Mouse (Mus musculus) embryonic facial prominence, embryonic 13.5 days (tissue): Measurements from ENCODE around the gene Ralbp1. TPM values are rescaled to one million over a fixed set of nuclear protein-coding genes. Genes with fewer than 3 reads are reported as not detected.

Experiments used
- ATAC-seq: fragments of 200-750 bp; cut with Nextera tagmentation; 2 replicates; pipeline ENCODE4 v1.8.0; 2017; ENCODE audit warnings: low read depth; ENCODE audit not compliant: insufficient number of reproducible peaks, insufficient read depth, low FRiP score, low TSS enrichment
- H3K27ac ChIP-seq: fragments of 300-500 bp; sonication (generic); 2 replicates; pipeline ENCODE4 v1.5.1; 2015; ENCODE audit warnings: moderate library complexity, mild to moderate bottlenecking, inconsistent platforms
- H3K27me3 ChIP-seq: fragments of 300-500 bp; sonication (generic); 2 replicates; pipeline ENCODE4 v1.6.1; 2015; ENCODE audit warnings: mild to moderate bottlenecking, inconsistent platforms
- H3K36me3 ChIP-seq: fragments of 300-500 bp; sonication (generic); 2 replicates; pipeline ENCODE4 v1.6.1; 2015; ENCODE audit warnings: mild to moderate bottlenecking, inconsistent platforms
- H3K4me1 ChIP-seq: fragments of 300-500 bp; sonication (generic); 2 replicates; pipeline ENCODE4 v1.6.1; 2015; ENCODE audit warnings: inconsistent platforms
- H3K4me2 ChIP-seq: fragments of 300-500 bp; sonication (generic); 2 replicates; pipeline ENCODE4 v1.6.1; 2015; ENCODE audit warnings: moderate library complexity, mild to moderate bottlenecking, inconsistent platforms
- H3K4me3 ChIP-seq: fragments of 300-500 bp; sonication (generic); 2 replicates; pipeline ENCODE4 v1.5.1; 2015; ENCODE audit warnings: mild to moderate bottlenecking, inconsistent platforms
- H3K9ac ChIP-seq: fragments of 300-500 bp; sonication (generic); 2 replicates; pipeline ENCODE4 v1.6.1; 2015; ENCODE audit warnings: mild to moderate bottlenecking, inconsistent platforms
- H3K9me3 ChIP-seq: fragments of 300-500 bp; sonication (generic); 2 replicates; pipeline ENCODE4 v1.6.1; 2016; ENCODE audit warnings: inconsistent platforms
- WGBS: fragments of 180-500 bp; shearing (Covaris S2); methylation state at CpG from one replicate; pipeline ENCODE4 v1.1.7; 2015; ENCODE audit warnings: mixed read lengths; 5-methylcytosine and 5-hydroxymethylcytosine counted together
- polyA plus RNA-seq: library from polyadenylated mRNA; unstranded; fragments of >200 nt; fragmentation: Nextera tagmentation; extraction: Ambion mirVana; gene quantifications from 2 replicates; pipeline ENCODE4 v1.2.1, GENCODE M21; 2015

The Ralbp1 gene
- polyA plus RNA-seq, 1 experiment from 2014 or later = 105 TPM

DNA sequence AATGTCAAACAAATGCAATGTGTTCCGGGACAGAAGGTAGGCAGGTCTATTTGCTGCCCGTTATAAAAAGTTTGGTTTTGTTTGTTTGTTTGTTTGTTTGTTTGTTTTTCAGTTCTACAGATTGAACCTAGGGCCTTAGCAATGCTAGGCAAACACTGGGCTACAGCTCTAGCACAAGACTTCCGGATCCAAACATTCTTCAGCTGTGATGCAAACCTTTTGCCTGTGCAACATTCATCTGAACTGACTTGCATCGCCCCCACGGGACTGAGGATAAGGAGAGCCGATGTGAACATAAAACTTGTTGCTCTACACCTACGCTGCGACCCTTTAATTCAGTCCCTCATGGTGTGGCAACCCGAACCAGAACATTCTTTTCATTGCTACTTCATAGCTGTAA is 973 bp upstream of the Ralbp1 start:
- H3K9ac ChIP-seq = 0 out of 2 replicates have a peak overlapping the region, but pooled peaks have one; percentile 21
- no peaks in the 10 kb centered on the region for H3K36me3 ChIP-seq
- no peak for ATAC-seq
- WGBS = 74% methylated on average over 9 of the region's 9 CpGs
- peak overlapping the region; percentile 94 for H3K4me2 ChIP-seq
- H3K27ac ChIP-seq = peak overlapping the region; percentile 99
- H3K4me1 ChIP-seq = peaks cover 32% of the 10 kb centered on the region
- no peaks in the 10 kb centered on the region for H3K27me3 ChIP-seq
- peak overlapping the region; percentile 92; the same call in 1 of the 2 replicates for H3K4me3 ChIP-seq
- no peaks in the 10 kb centered on the region for H3K9me3 ChIP-seq

DNA sequence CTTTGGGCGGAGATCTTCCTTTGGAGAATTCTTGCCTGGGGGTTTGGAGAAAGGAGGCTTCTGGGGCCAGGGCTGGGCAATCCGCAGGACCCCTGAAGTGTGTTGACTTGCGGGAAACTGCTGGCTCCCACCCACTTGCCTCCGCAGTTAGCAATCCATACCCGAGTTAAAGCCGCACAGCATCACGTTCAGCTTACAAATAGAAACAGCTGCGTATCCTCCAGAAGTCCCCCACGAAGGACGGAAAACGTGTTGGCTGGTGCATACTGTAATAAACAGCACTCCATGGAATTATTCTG is 251 bp downstream of the Ralbp1 start:
- Histone ChIP-seq H3K9ac (peak overlapping the region; percentile 92), H3K4me1 (peaks cover 29% of the 10 kb centered on the region), H3K9me3 (no peaks in the 10 kb centered on the region), H3K4me3 (peak overlapping the region; percentile 92), H3K27me3 (no peaks in the 10 kb centered on the region), H3K36me3 (no peaks in the 10 kb centered on the region), H3K27ac (peak overlapping the region; percentile 99), H3K4me2 (peak overlapping the region; percentile 94)
- under 1% methylated on average over 11 of the region's 11 CpGs for WGBS
- no peak; the same call in 1 of the 2 replicates for ATAC-seq

GRCm38 (mm10) chr17:65884691-65885397 is 754 bp downstream of the Ralbp1 start:
- Histone ChIP-seq H3K4me2 (peak overlapping the region; percentile 94), H3K27me3 (no peaks in the 10 kb centered on the region), H3K27ac (peak overlapping the region; percentile 99), H3K36me3 (no peaks in the 10 kb centered on the region), H3K9ac (peak overlapping the region; percentile 92), H3K9me3 (no peaks in the 10 kb centered on the region), H3K4me1 (peaks cover 29% of the 10 kb centered on the region), H3K4me3 (peak overlapping the region; percentile 92)
- peak; percentile 100 for ATAC-seq
- WGBS = under 1% methylated on average over 67 of the region's 67 CpGs

GRCm38 (mm10) chr17:65884061-65884669 is 1.4 kb downstream of the Ralbp1 start:
- H3K36me3 ChIP-seq = no peaks in the 10 kb centered on the region
- H3K27ac ChIP-seq = peak overlapping the region; percentile 99
- under 1% methylated on average over 48 of the region's 56 CpGs for WGBS
- ATAC-seq = 0 out of 2 replicates have a peak, but pooled peaks have one; percentile 3
- no peaks in the 10 kb centered on the region for H3K27me3 ChIP-seq
- peak overlapping the region; percentile 92 for H3K4me3 ChIP-seq
- H3K9ac ChIP-seq = peak overlapping the region; percentile 92
- H3K4me2 ChIP-seq = peak overlapping the region; percentile 94
- peaks cover 29% of the 10 kb centered on the region for H3K4me1 ChIP-seq
- no peaks in the 10 kb centered on the region for H3K9me3 ChIP-seq

DNA sequence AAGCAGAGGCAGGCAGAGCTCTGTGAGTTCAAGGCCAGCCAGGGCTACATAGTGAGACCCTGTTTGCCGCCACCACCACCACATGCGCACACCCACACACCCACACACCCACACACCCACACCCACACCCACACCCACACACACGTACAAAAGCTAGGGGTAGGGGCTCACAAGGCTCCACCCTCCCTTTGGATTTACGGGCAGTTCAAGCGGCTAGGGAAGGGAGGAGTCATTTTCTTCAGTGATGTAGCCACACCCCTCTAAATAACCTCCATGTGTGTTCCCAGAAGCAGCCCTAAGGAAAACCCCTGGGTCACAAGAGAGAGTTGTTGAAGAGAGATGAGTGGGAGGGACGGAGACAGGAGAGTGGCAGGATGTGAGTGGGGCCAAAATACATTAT is 8.6 kb downstream of the Ralbp1 start:
- Histone ChIP-seq H3K36me3 (0 out of 2 replicates have a peak, but pooled peaks cover 5% of the 10 kb centered on the region), H3K9me3 (no peaks in the 10 kb centered on the region), H3K4me2 (no peak overlapping the region), H3K4me3 (no peak overlapping the region), H3K4me1 (peaks cover 24% of the 10 kb centered on the region), H3K27ac (no peak overlapping the region), H3K9ac (no peak overlapping the region), H3K27me3 (no peaks in the 10 kb centered on the region)
- WGBS = 52% methylated on average over 6 of the region's 6 CpGs
- peak; percentile 33; the same call in 1 of the 2 replicates for ATAC-seq

- Histone ChIP-seq H3K4me2 (no peak overlapping the region), H3K9ac (0 out of 2 replicates have a peak overlapping the region, but pooled peaks have one; percentile 27), H3K27ac (no peak overlapping the region), H3K27me3 (no peaks in the 10 kb centered on the region), H3K4me1 (peaks cover 32% of the 10 kb centered on the region), H3K9me3 (no peaks in the 10 kb centered on the region), H3K4me3 (no peak overlapping the region), H3K36me3 (0 out of 2 replicates have a peak, but pooled peaks cover 3% of the 10 kb centered on the region)
- WGBS = 93% methylated on average over 11 of the region's 11 CpGs
- no peak for ATAC-seq
These were observed 11.8 kb downstream of the Ralbp1 start for GRCm38 (mm10) chr17:65873834-65874233.

GRCm38 (mm10) chr17:65873156-65873555 is 12.4 kb downstream of the Ralbp1 start:
- Histone ChIP-seq H3K4me3 (no peak overlapping the region), H3K4me2 (no peak overlapping the region), H3K27ac (no peak overlapping the region), H3K27me3 (no peaks in the 10 kb centered on the region), H3K9me3 (no peaks in the 10 kb centered on the region), H3K4me1 (peaks cover 32% of the 10 kb centered on the region), H3K36me3 (no peaks in the 10 kb centered on the region), H3K9ac (no peak overlapping the region)
- no peak for ATAC-seq
- 82% methylated on average over 4 of the region's 4 CpGs for WGBS

GRCm38 (mm10) chr17:65872652-65873051 is 12.9 kb downstream of the Ralbp1 start:
- Histone ChIP-seq H3K27ac (peak overlapping the region; percentile 78; the same call in 1 of the 2 replicates), H3K4me1 (peaks cover 32% of the 10 kb centered on the region)

GRCm38 (mm10) chr17:65872051-65872450 is 13.5 kb downstream of the Ralbp1 start:
- H3K27me3 ChIP-seq = no peaks in the 10 kb centered on the region
- no peaks in the 10 kb centered on the region for H3K9me3 ChIP-seq
- peak overlapping the region; percentile 78 for H3K27ac ChIP-seq
- H3K36me3 ChIP-seq = peaks cover 9% of the 10 kb centered on the region; the same call in 1 of the 2 replicates
- WGBS = 38% methylated on average over 6 of the region's 6 CpGs
- peak overlapping the region; percentile 5; the same call in 1 of the 2 replicates for H3K4me2 ChIP-seq
- peaks cover 28% of the 10 kb centered on the region for H3K4me1 ChIP-seq
- no peak for ATAC-seq
- peak overlapping the region; percentile 41 for H3K9ac ChIP-seq
- H3K4me3 ChIP-seq = no peak overlapping the region

More at GRCm38 (mm10) chr17:65872652-65873051, 12.9 kb downstream of the Ralbp1 start:
- Histone ChIP-seq H3K36me3 (peaks cover 3% of the 10 kb centered on the region; the same call in 1 of the 2 replicates), H3K9ac (peak overlapping the region; percentile 41), H3K4me3 (no peak overlapping the region), H3K27me3 (no peaks in the 10 kb centered on the region), H3K9me3 (no peaks in the 10 kb centered on the region), H3K4me2 (no peak overlapping the region)
- 41% methylated on average over 6 of the region's 6 CpGs for WGBS
- no peak for ATAC-seq

- H3K4me3 ChIP-seq = no peak overlapping the region
- peaks cover 13% of the 10 kb centered on the region for H3K36me3 ChIP-seq
- H3K4me1 ChIP-seq = peaks cover 27% of the 10 kb centered on the region
- H3K4me2 ChIP-seq = peak overlapping the region; percentile 5; the same call in 1 of the 2 replicates
- no peak for ATAC-seq
- WGBS = 13% methylated on average over 5 of the region's 5 CpGs
- H3K27me3 ChIP-seq = no peaks in the 10 kb centered on the region
- H3K9me3 ChIP-seq = no peaks in the 10 kb centered on the region
- peak overlapping the region; percentile 78 for H3K27ac ChIP-seq
- H3K9ac ChIP-seq = peak overlapping the region; percentile 41
These were observed 14.0 kb downstream of the Ralbp1 start for GRCm38 (mm10) chr17:65871641-65872041.

DNA sequence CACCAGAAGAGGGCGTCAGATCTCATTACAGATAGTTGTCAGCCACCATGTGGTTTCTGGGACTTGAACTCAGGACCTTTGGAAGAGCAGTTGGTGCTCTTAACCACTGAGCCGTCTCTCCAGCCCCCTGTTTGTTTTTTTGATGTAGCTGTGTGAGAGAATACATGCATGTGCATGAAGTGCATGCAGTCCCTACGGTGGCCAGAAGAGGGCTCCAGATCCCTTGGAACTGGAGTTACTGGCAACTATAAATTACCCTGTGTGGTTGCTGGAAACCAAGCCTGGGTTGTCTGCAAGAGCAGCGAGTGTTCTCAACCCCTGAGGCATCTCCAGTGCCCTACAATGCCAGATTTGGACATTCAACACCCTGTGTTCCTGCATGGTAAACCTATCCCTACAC is 15.5 kb downstream of the Ralbp1 start:
- H3K36me3 ChIP-seq = peaks cover 19% of the 10 kb centered on the region
- H3K9me3 ChIP-seq = no peaks in the 10 kb centered on the region
- H3K27me3 ChIP-seq = no peaks in the 10 kb centered on the region
- no peak overlapping the region for H3K4me3 ChIP-seq
- ATAC-seq = no peak
- WGBS = 45% methylated on average over 4 of the region's 4 CpGs
- no peak overlapping the region for H3K9ac ChIP-seq
- no peak overlapping the region for H3K4me2 ChIP-seq
- no peak overlapping the region for H3K27ac ChIP-seq
- peaks cover 27% of the 10 kb centered on the region for H3K4me1 ChIP-seq

DNA sequence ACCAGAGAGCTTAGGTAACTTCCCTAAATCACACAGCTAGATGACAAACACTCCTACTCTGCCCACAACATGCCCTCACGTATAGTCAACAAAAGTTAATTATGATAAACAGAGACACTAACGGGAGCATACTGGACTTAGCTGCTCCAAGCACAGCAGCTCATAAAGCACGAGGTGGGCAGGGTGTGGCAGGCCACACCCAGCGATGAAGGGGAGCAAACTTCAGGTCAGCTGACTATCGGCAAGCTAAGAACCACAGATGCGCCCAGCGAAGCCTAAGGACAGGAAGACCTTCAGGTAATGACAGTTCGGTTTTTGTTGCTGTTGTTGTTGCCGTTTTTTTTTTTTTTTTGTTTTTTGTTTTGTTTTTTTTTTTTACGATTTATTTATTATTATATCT is 15.9 kb downstream of the Ralbp1 start:
- peaks cover 27% of the 10 kb centered on the region for H3K4me1 ChIP-seq
- no peaks in the 10 kb centered on the region for H3K27me3 ChIP-seq
- no peak overlapping the region for H3K27ac ChIP-seq
- no peak overlapping the region for H3K9ac ChIP-seq
- H3K4me3 ChIP-seq = no peak overlapping the region
- H3K36me3 ChIP-seq = peaks cover 19% of the 10 kb centered on the region
- ATAC-seq = no peak
- no peaks in the 10 kb centered on the region for H3K9me3 ChIP-seq
- 89% methylated on average over 10 of the region's 10 CpGs for WGBS
- H3K4me2 ChIP-seq = no peak overlapping the region
